Mouse (Mus musculus) macrophage (primary cell): ENCODE measurements around the gene Gpam. TPM values are rescaled to one million over a fixed set of nuclear protein-coding genes. Genes with fewer than 3 reads are reported as not detected.

Experiments
- polyA plus RNA-seq: library from polyadenylated mRNA; stranded (reverse); fragments of 250-400 nt; gene quantifications from 3 replicates; pipeline ENCODE4 v1.2.4, GENCODE M21; 2018; ENCODE audit warnings: inconsistent platforms

Gene Gpam
- polyA plus RNA-seq, 1 experiment from 2014 or later: 4.3 TPM

Other genes starting within 250 kb of the Gpam start
- gene Tectb, start 53.5 kb upstream of the Gpam start, polyA plus RNA-seq: not detected in 3 replicates
- gene Gucy2g, start 114.0 kb upstream of the Gpam start, polyA plus RNA-seq: not detected in 3 replicates
- 48.7 to 121 TPM (median 77.5 TPM) in 3 replicates for gene Acsl5, start 124.7 kb upstream of the Gpam start, polyA plus RNA-seq
- 37.7 to 54.0 TPM (median 47.5 TPM) in 3 replicates for gene Zdhhc6, start 188.8 kb upstream of the Gpam start, polyA plus RNA-seq
- 25.9 to 41.8 TPM (median 39.9 TPM) in 3 replicates for gene Vti1a, start 189.1 kb upstream of the Gpam start, polyA plus RNA-seq